Mouse (Mus musculus) kidney, postnatal 36 days (tissue): ENCODE data around the gene Sgk1.

Source experiments
- DNase-seq, 2 experiments: peaks; one replicate each; pipeline ENCODE4 v3.0.0; 2021 to 2022; ENCODE audit warnings: mixed read lengths in 2 of 2

The Sgk1 gene

DNA sequence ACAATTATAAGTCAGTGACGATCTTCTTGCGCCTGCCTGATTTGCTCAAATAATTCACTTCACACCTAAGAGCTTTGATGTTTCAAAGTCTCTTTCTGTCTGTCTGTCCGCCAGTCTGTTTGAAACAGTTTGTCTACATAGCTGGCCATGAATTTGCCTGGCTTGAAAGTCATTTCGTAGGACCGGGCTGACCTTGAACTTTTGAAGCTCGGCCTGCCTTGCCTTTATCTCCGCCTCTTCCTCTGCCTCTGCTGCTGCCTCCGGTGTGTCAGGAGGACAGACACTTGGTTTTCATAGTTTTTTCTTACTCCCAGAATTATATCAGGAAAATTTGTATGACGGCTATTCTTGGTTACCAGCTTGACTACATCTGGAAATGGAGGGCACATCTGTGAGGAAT is 96.4 kb downstream of the Sgk1 start:
- no peak for DNase-seq

DNA sequence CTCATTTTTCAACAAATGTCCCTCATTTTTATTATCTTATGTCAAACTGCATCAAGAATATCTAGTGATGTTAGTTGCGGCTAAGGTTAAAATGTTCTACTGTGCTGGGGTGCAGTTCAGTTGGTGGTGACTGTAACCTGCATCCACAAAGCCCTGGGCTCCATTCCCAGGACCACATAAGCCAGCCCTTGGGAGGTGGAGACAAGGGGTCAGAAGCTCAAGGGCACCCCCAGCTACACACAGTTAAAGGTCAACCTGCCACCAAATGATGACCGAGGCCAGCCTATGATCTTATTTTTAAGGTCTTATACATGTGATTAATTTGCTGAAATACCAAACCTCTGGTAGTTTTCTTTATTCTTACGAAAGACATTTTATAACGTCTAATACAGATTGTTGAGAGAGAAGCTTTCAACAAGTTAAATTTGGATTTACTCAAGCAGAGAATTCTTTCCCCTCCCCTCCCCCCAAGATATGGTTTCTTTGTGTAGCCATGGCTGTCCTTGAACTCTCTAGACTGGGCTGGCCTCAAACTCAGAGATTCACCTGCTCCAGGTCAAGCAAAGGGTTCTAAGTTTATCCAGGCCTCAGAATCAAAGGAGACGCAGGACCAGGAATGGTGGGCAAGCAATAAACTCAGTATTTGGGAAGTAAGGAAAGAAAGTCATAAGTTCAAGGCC is 97.4 kb downstream of the Sgk1 start:
- no peak for DNase-seq

DNA sequence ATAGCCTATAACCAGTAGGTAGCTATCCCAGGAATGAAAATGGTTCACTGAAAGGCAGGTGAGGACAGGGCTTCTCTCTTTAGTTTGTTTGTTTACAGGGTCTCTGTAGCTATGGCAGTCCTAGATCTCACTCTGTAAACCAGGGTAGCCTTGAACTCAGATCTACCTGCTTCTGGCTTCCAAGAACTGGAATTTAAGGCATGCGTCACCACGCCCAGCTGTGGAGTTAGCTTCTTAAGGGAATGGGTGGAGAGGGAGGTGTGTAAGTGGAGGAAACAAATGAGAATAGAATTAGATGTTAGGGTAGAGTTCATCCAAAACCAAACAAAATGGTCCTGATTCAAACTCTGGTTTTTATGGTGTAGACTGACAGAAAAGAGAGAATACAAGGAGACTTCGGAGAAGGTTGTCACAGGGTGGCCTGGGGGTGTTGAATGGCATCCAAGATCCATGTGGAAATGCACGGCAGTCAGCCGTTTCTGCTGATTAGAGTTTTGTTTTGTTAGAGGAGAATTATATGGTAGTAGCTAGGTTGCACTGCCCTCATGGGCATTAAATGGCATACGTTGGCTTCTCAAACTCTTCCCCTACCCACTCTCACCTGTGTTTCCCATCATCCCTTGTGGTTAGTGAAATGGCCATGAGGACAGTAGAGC is 98.9 kb downstream of the Sgk1 start:
- DNase-seq, result no peak

DNA sequence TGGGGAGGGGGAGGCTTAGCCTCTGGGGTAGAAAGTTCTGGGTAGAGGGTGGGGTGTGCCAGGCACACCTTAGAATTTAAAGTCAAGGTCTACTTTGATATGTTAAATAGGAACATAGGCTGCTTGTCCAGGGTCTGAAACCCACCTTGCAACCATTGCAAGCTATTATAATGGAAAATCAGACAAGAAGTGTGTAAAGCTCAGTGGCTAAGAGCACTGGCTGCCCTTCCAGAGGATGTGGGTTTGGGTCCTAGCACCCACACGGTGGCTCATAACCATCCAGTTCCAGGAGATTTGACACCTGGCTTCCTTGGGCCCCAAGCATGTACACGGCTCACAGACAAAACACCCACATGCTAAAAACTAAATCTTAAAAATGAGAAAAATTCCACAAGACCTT is 100.3 kb downstream of the Sgk1 start:
- no peak for DNase-seq

- DNase-seq, result no peak
Observed at GRCm38 (mm10) chr10:21988489-21988888, 106.5 kb downstream of the Sgk1 start.

DNA sequence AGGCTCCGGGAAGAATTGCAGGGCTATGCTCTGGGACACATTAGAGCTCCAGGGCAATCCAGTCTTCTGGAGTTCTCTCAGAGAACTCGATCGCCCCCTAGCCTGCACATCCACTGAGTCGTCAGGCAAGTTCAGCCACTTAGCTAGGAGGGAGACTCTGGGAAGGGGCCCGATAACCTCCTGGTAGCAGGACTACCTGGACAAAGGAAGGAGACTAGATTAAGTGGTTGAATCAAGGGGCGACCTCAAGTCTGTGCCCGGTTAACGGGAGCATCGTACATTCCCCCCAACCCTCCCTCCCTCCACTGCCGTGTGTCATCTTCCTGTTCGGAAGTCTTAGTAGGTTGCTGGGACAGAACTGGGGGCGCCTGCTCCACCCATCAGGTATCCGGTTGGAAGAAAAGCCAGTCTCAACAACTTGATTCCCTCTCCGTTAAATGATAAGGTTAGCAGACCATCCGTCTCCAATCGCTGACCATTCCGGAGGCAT is 109.4 kb downstream of the Sgk1 start:
- peak; percentile 95 to 97 for DNase-seq

DNA sequence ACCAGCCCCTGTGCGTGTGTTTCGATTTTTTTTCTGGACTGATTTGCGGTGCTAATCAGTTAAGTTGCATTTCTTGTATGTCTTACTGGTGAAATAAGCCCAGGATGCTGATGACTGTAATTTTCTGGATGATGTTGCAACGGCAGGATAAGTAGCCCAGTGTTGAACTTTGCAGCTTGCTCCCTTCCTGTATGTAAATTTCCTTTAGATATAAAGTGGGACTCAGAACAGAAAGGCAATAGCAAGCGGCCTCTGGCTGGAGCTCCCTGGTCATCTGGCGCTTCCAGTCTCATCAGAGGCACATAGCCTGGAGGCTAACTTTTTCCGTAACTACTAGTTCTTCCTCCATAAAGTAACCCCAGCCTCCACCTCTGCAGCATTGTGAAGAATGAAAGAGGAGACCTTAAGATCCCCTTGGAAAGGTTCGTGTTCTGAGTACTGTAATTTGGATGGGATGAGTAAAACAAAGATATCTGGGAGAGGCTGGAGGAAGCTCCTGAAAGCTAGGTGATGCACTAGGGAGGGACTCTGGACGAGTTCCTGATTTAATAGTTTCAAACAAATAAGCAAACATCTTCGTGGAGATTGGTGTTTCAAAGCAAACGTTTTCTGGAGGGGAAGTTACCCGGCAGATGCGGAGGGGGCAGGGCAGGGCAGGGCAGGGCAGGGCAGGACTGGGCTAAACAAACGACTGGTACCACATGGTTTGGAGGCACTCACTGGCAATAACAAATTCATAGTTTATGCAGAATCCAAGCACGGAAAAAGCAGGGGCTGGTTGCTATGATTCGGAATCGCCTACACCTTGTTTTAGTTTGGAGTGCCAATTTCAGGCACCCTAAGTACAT is 110.2 kb downstream of the Sgk1 start:
- peak; percentile 73 to 77 for DNase-seq

- DNase-seq, result peak; percentile 91
Observed at GRCm38 (mm10) chr10:21992834-21993514, 111.0 kb downstream of the Sgk1 start.

GRCm38 (mm10) chr10:21993515-21994373 is 111.8 kb downstream of the Sgk1 start:
- DNase-seq, result peak; percentile 81 to 87

DNA sequence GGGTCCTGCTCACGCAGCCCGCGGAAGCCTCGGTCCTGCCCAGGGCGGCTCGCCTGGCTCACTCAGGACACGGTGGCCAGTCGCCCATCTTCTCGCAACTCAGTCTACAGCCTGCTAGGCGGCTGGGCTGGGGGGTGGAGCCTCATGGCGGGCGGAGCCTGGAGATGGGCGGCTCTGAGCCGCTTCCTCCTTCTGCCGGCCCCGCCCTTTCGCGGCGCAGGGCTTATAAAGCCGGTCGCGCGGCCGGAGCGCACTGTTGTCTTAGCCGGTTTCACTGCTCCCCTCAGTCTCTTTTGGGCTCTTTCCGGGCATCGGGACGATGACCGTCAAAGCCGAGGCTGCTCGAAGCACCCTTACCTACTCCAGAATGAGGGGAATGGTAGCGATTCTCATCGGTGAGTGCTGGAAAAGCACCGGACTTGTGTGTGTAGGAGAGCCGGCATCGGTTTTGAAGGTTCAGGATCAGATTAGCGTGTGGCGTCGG is 112.5 kb downstream of the Sgk1 start:
- peak; percentile 98 to 99 for DNase-seq

DNA sequence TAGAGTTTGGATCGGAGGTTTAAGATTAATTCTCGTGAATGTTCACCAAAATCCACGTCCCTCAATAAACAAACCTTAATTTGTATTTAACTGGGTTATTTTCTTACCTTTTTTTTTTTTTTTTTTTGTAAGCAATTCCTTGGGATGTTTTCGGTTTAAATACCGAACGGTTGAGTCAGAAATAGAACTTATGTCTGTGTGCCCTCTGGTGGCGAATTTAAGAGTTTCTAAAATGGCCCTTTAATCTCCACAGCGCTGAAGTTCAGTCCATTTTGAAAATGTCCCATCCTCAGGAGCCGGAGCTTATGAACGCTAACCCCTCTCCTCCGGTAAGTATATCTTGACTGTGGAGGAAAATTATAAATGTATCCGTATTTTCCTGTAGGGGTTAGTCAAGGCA is 113.2 kb downstream of the Sgk1 start:
- peak; percentile 65 to 75 for DNase-seq

- peak; percentile 78 to 95 for DNase-seq
Observed at GRCm38 (mm10) chr10:21995661-21996308, 113.8 kb downstream of the Sgk1 start.

DNA sequence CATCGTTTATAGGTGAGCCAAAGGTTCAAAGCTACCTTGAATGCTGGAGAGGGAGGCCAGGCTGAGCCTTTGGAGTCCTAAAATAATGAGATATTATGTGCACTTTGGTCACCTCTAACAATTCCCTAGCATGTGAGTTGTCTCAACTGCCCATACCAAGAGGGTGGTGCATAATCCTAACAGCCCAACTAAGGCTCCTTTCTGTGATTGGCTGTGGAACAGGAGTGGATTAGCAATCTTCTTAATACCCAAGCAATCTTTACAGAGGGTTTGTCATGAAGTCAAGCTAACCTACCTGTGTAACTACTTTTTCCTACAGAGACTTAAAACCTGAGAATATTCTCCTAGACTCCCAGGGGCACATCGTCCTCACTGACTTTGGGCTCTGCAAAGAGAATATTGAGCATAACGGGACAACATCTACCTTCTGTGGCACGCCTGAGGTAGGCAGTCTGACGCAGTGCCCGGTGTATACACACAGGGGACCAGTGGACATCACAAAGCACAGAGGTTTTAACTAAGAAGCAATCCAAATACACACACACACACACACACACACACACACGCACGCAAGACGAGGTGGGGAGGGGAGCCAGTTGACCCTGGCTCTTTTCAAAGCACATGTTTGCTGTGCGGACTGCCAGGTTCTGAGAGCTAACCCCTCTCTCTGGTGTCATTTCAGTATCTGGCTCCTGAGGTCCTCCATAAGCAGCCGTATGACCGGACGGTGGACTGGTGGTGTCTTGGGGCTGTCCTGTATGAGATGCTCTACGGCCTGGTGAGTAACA is 114.9 kb downstream of the Sgk1 start:
- DNase-seq, result peak in 1 of 2 experiments; percentile 20

DNA sequence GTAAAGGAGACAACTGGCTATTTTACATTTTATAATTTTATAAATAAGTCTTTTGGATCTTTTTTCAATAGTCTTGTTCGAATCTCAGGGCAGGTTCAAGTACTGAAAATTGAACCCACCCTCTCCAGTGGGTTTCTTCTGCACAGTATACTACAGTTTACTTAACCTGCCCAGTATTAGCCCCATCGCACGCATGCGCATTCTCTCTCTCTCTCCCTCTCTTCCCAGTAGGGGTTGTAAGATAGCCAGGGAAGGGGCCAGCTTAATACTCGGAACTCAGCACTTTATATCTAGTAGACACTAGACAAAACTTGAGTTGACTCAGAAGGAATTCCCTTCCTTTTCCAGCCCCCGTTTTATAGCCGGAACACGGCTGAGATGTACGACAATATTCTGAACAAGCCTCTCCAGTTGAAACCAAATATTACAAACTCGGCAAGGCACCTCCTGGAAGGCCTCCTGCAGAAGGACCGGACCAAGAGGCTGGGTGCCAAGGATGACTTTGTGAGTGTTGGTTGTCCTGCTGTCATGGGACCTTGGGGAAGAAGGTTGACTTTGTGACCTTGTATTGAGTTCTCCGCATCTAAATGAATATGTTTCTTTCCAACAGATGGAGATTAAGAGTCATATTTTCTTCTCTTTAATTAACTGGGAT is 115.7 kb downstream of the Sgk1 start:
- peak in 1 of 2 experiments; percentile 47 for DNase-seq

- peak in 1 of 2 experiments; percentile 45 for DNase-seq
Observed at GRCm38 (mm10) chr10:21998503-21999180, 116.7 kb downstream of the Sgk1 start.

DNA sequence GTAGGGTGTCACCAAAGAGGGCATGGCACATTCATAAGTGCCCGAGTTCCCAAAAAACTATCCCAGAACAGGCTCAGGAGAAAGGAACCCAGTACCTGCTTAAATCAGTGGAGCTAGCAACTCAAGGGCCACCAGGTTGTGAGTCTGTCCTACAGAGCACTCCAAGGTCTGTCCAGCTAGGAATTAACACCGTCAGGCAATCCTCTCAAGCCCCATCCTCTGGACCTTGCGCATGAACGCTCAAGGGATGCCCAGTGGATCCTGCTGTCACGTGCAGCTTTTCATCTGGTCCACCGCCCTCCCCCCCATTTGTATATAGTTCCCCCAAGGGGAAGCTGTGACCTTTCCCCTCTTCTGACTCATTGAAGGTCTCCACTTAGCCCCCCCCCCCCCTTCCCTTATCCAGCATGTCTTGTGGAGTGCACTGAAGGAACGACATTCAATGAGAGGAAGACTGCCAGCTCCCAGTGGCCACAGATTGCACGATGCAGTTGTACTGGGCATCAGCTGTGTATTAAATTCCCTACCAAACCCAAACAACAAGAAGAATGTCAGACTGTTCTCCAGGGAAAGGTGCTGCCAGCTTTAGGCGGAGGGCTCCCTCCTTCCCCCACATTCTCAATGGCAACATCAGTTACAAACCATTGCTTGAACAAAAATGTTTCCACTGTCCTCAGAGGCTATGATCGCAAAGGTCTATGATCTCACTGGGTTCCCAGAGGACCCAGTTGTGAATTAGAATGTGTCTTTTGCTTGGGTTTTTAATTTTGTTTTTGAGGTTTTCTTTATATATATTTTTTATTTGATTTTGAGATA is 118.7 kb downstream of the Sgk1 start:
- DNase-seq, result peak; percentile 46 to 85

- DNase-seq, result no peak
Observed at GRCm38 (mm10) chr10:22001621-22002020, 119.6 kb downstream of the Sgk1 start.

- no peak for DNase-seq
Observed at GRCm38 (mm10) chr10:22004763-22005162, 122.8 kb downstream of the Sgk1 start.
